Mouse (Mus musculus) gastrocnemius, postnatal 25 days (tissue): Measurements from ENCODE around the gene Tmem178. TPM values are rescaled to one million over a fixed set of nuclear protein-coding genes. Genes with fewer than 3 reads are reported as not detected.

Source experiments
- DNase-seq: peaks from one replicate; pipeline ENCODE4 v3.0.0; 2022
- total RNA-seq, 2 experiments: library from RNA; stranded (reverse); gene quantifications; 1 replicate in 1 of 2; 2 replicates in 1 of 2; pipeline ENCODE4 v1.2.3; 2021

Gene Tmem178
- total RNA-seq, 2 experiments from 2014 or later: 0.20 to 0.27 TPM

DNA sequence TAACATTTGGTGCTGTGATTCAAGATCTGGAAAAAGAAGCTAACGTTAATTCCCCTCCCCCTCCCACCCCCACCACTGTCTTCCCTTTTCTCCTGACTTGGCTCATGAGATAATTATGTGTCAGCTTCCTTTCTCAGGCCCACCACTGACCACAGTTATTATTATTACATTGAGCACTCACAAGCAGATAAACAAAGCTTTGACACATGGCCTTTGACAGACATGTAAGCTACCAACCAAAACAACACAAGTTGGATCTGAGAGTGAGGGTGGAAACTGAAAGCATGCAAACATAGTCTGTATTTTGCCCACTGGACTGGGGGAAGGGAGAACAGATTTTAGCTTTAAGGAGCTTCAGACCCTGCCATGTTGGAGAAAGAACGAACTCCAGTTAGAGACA lies 52.8 kb downstream of the Tmem178 start:
- no peak for DNase-seq

GRCm38 (mm10) chr17:80998958-80999357 lies 54.5 kb downstream of the Tmem178 start:
- no peak for DNase-seq

GRCm38 (mm10) chr17:81001010-81001409 lies 56.6 kb downstream of the Tmem178 start:
- no peak for DNase-seq

DNA sequence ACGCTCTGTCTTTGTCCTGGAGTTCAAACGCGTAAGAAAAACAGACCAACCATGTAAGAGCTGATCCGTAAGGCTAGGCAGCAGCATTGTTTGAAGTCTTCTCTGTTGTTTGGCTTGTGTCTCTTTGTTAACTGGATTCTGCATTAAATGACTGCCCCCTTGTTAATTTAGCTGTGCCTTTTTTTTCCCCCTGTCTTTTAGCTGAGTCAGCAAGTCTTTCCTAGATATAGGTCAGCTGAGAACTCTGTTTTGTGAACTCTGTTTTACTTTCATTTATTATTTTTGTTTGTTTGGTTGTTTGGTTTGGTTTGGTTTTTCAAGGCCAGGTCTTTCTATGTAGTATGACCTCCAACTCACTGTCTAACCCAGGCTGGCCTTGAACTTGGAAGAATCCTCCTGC lies 57.2 kb downstream of the Tmem178 start:
- DNase-seq: no peak

- no peak for DNase-seq
Observed at GRCm38 (mm10) chr17:81002130-81002529, 57.7 kb downstream of the Tmem178 start.

- DNase-seq: no peak
Observed at GRCm38 (mm10) chr17:81004454-81004853, 60.0 kb downstream of the Tmem178 start.

GRCm38 (mm10) chr17:81005292-81005691 lies 60.9 kb downstream of the Tmem178 start:
- DNase-seq: no peak

DNA sequence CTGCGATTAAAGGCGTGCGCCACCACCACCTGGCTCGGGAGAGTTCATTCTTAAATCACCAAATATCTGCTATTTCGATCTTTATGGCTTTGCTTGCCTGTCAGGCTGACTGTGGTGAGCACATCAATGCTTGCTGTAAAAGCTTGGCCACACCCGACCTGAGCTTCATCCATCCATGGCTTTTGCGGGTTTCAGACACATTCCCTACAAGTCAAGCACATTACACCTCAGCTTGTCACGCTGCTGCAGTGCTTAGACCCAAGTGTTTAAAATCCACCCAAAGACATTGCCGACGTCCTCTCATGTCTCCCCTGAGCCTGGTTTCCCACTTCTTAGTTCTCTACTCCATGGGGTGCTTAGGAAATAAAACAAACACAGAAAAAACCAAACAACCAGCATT lies 64.7 kb downstream of the Tmem178 start:
- no peak for DNase-seq

DNA sequence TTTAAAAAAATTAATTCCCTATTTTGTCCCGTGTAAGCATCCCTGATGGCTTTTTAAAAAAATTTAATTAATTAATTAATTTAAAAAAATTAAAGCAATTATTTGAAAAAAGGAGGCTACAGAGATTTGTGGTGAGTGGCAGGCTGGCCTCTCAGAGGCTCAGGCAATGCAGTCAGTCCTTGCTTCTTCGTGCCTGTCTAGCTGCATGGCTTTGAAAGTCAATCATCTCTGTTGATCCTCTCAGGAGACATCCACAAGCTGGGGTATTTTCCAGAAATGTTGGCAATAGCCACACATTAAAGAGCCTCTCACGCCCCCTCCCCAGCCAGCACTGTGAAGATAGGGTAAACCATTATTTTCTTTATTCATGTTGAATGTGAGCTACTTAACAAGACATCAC lies 65.8 kb downstream of the Tmem178 start:
- no peak for DNase-seq

GRCm38 (mm10) chr17:81010844-81011685 lies 66.6 kb downstream of the Tmem178 start:
- no peak for DNase-seq

DNA sequence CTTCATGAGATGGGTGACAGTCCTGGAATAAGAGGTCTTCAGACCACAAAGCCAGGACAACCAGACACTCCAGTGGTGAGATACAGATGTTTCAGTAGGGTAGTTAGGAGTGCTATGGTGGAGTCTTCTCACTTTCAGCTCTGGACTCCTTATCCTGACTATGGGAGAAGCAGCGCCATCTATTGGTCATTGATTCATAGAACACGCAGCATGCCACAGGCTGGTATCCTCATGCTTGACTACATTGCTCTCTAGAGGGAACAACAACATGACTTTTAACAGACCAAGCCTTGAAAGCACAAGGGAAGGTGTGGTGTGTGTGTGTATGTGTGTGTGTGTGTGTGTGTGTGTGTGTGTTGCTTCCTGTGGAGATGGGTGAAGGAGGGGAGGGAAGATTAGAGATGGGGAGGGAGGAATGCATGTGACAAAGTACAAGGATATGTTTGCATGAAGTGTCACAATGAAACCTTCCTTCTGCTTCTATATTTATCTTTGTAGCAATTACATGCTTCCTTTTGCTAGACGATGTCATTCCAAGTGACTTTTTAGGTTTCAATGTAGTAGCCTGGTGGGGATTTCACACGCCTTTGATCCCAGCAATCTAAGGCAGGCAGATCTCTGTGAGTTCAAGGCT lies 71.5 kb downstream of the Tmem178 start:
- no peak for DNase-seq

GRCm38 (mm10) chr17:81017132-81017531 lies 72.7 kb downstream of the Tmem178 start:
- DNase-seq: no peak

GRCm38 (mm10) chr17:81027331-81027730 lies 82.9 kb downstream of the Tmem178 start:
- DNase-seq: no peak

DNA sequence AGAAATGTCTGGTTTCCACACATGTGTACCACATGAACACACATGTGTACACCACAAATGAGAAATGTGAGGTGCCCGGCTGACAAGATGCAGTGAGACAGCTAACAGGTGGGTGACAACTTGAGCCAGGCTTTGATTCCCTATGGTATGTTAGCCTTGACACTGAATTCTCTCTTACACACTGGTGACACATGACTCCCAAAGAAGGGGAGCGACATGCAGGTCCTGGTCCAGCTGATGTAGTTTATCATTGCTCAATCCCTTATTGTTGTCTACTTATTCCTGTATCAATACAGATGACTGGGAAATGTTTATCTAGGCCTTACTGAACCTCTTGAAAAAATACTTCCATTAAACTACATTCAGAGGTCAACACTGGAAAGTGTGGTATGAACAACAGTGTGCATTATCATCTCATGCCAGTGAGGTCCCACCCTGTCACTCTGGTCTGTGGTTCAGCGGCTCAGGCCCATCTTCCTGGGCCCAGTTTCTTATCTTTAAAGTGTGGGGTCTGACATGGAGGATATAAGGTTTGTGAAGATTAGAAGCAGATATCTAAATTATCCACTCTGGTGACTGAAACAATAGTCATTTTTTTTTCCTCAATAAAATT lies 87.5 kb downstream of the Tmem178 start:
- DNase-seq: no peak

DNA sequence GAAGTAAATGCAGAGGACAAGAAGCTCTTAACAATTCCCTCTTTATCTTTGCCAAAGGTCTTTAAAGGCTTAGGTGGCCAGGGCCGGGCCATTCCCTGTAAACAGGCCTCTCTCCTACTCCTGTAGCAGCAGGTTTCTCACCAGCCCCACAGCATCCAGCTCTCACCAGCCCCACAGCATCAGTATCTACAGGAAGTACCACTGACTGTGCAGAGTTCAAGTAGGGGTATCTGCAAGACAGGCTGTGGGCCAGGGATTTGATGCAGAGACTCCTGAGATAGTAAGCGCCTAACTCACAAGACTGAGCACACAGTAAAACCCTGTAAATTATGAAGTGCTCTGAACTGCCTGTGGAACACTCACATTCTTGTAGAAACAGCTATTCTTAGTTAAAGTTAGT lies 88.5 kb downstream of the Tmem178 start:
- no peak for DNase-seq

- DNase-seq: no peak
Observed at GRCm38 (mm10) chr17:81035354-81035753, 90.9 kb downstream of the Tmem178 start.

- no peak for DNase-seq
Observed at GRCm38 (mm10) chr17:81038707-81039408, 94.4 kb downstream of the Tmem178 start.

DNA sequence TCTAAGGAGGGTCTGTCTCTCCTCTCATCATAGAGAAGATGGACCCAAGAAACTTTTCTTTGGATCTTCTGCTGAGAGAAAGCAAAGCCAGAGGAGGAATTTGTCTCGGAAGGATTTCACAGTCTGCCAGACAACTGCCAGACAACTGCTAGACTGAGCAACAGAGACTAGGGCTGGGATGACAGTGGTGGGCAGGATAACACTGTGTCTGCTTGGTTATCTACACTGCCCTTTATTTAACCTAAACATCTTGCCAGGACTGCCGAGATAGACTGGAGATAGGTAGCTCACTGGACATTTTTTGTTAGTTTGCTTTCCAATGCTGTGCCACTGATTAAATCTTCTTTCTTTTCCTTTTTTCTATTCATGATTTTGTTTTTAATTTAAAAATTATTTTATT lies 97.2 kb downstream of the Tmem178 start:
- no peak for DNase-seq

- DNase-seq: no peak
Observed at GRCm38 (mm10) chr17:81044356-81044755, 99.9 kb downstream of the Tmem178 start.

GRCm38 (mm10) chr17:81045115-81045514 lies 100.7 kb downstream of the Tmem178 start:
- DNase-seq: no peak

DNA sequence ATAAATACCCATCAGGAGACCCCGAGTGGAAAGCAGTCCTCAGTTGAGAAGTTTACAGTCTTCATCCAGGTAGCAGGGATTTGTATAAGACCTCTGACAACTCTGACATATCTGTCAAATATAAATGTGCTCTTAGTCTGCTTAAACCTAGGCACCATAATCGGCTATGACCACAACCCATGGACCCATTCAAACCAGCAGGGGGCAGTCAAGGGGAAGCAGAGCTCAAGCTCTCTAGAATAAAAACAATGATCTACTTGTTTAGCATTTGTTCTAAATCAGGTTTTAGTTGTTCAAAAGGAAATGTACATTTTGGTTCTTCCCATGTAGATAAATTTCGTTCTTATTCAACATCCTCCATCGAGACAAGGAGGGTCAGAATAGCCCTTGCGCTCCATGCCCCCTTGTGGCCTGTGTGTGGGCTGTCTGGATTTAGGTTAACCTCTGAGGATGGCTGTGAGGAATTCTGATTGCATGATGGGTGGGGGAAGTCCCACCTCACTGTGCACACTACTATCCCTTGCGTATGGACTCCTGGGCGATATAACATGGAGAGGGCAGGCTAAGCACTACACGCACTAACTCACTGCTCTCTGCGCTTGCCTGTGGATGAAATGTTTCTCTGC lies 101.2 kb downstream of the Tmem178 start:
- no peak for DNase-seq

DNA sequence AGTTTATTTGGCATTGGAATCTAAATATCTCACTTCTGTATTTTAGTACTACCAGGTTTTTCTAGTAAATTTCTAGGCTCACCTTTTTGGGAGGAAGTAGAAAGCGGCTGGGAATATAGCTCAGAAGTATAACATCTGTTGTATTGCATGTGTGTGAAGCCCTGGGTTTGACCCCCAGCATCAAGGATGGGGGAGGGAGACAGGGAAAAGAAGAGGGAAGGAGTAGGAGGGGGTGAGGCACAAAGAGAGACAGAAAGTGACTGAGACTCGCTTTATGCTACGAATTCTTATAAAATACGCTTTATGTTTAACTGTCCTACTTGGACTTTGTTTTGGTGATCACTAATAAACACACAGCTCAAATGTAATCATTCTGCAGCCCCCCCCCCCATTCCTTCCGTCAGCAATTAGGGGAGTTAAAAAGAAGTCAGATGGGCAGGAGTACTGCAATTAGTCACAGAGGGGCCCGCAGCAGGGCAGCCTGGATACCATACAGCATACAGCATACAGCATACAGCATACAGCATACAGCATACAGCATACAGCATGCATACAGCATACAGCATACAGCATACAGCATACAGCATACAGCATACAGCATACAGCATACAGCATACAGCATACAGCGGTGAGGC lies 103.6 kb downstream of the Tmem178 start:
- DNase-seq: no peak
